Mouse (Mus musculus) embryonic facial prominence, embryonic 11.5 days (tissue): ENCODE data around the gene Rab30. TPM values are rescaled to one million over a fixed set of nuclear protein-coding genes. Genes with fewer than 3 reads are reported as not detected.

Experiments used
- ATAC-seq: fragments of 200-750 bp; cut with Nextera tagmentation; replicated peaks from 2 replicates; pipeline ENCODE4 v1.8.0; 2017; ENCODE audit warnings: low read depth; ENCODE audit not compliant: insufficient number of reproducible peaks, low FRiP score, low TSS enrichment
- DNase-seq: peaks from one replicate; pipeline ENCODE4 v3.0.0-alpha.2; 2015; ENCODE audit warnings: low spot score
- H3K27ac ChIP-seq: fragments of 300-500 bp; sonication (generic); replicated peaks from 2 replicates; pipeline ENCODE4 v1.5.1; 2014; ENCODE audit warnings: mild to moderate bottlenecking, low read depth, low read length, control low read depth
- H3K27me3 ChIP-seq: fragments of 300-500 bp; sonication (generic); 2 replicates; pipeline ENCODE4 v1.6.1; 2014; ENCODE audit warnings: mild to moderate bottlenecking, low read length, moderate library complexity, mixed read lengths; ENCODE audit not compliant: control insufficient read depth, insufficient read depth
- H3K36me3 ChIP-seq: fragments of 300-500 bp; sonication (generic); replicated peaks from 2 replicates; pipeline ENCODE4 v1.6.1; 2014; ENCODE audit warnings: low read depth, mild to moderate bottlenecking, low read length, moderate library complexity, mixed read lengths; ENCODE audit not compliant: control insufficient read depth, insufficient read depth
- H3K4me1 ChIP-seq: fragments of 300-500 bp; sonication (generic); 2 replicates; pipeline ENCODE4 v1.6.1; 2014; ENCODE audit warnings: low read length, mixed read lengths; ENCODE audit not compliant: control insufficient read depth, insufficient read depth
- H3K4me2 ChIP-seq: fragments of 300-500 bp; sonication (generic); 2 replicates; pipeline ENCODE4 v1.6.1; 2014; ENCODE audit warnings: low read depth, mild to moderate bottlenecking, control low read depth, low read length, moderate library complexity
- H3K4me3 ChIP-seq: fragments of 300-500 bp; sonication (generic); 2 replicates; pipeline ENCODE4 v1.5.1; 2014; ENCODE audit warnings: low read depth, low read length, control low read depth
- H3K9ac ChIP-seq: fragments of 300-500 bp; sonication (generic); replicated peaks from 2 replicates; pipeline ENCODE4 v1.6.1; 2014; ENCODE audit warnings: mild to moderate bottlenecking, control low read depth, low read length
- H3K9me3 ChIP-seq: fragments of 300-500 bp; sonication (generic); replicated peaks from 2 replicates; pipeline ENCODE4 v1.6.1; 2016; ENCODE audit warnings: mild to moderate bottlenecking, low read length, inconsistent platforms, mixed read lengths; ENCODE audit not compliant: control insufficient read depth
- WGBS: fragments of 180-500 bp; shearing (Covaris S2); extraction: QIAGEN DNeasy Blood & Tissue Kit; methylation state at CpG from one replicate; pipeline ENCODE4 v1.1.7; 2014; 5-methylcytosine and 5-hydroxymethylcytosine counted together
- polyA plus RNA-seq: library from polyadenylated mRNA; unstranded; fragments of >200 nt; fragmentation: Nextera tagmentation; extraction: Ambion mirVana; gene quantifications from 2 replicates; pipeline ENCODE4 v1.2.1, GENCODE M21; 2014

Rab30 gene
- polyA plus RNA-seq, 1 experiment from 2014 or later, result 23.8 TPM

- H3K9ac ChIP-seq, result no peak overlapping the region
- H3K4me2 ChIP-seq, result no peak overlapping the region
- 65% methylated on average over 9 of the region's 9 CpGs for WGBS
- no peak overlapping the region for H3K27ac ChIP-seq
- no peaks in the 10 kb centered on the region for H3K27me3 ChIP-seq
- H3K36me3 ChIP-seq, result no peaks in the 10 kb centered on the region
- no peaks in the 10 kb centered on the region for H3K9me3 ChIP-seq
- H3K4me1 ChIP-seq, result no peaks in the 10 kb centered on the region
- ATAC-seq (no peak), DNase-seq (no peak)
- H3K4me3 ChIP-seq, result no peak overlapping the region
Measured at GRCm38 (mm10) chr7:92782511-92782910, 41.1 kb downstream of the Rab30 start.

- Histone ChIP-seq H3K4me1 (no peaks in the 10 kb centered on the region), H3K4me2 (no peak overlapping the region), H3K27me3 (no peaks in the 10 kb centered on the region), H3K9me3 (no peaks in the 10 kb centered on the region), H3K27ac (no peak overlapping the region), H3K4me3 (no peak overlapping the region), H3K9ac (no peak overlapping the region), H3K36me3 (no peaks in the 10 kb centered on the region)
- WGBS, result 79% methylated on average over 12 of the region's 12 CpGs
- DNase-seq (no peak), ATAC-seq (no peak)
Measured at GRCm38 (mm10) chr7:92783166-92783806, 41.9 kb downstream of the Rab30 start.

GRCm38 (mm10) chr7:92783914-92784313 is 42.5 kb downstream of the Rab30 start:
- ATAC-seq (no peak), DNase-seq (no peak)
- Histone ChIP-seq H3K27ac (no peak overlapping the region), H3K27me3 (no peaks in the 10 kb centered on the region), H3K4me3 (no peak overlapping the region), H3K4me1 (no peaks in the 10 kb centered on the region), H3K4me2 (no peak overlapping the region), H3K9ac (no peak overlapping the region), H3K36me3 (no peaks in the 10 kb centered on the region), H3K9me3 (no peaks in the 10 kb centered on the region)
- WGBS, result 87% methylated on average over 11 of the region's 11 CpGs

- no peaks in the 10 kb centered on the region for H3K27me3 ChIP-seq
- H3K4me1 ChIP-seq, result no peaks in the 10 kb centered on the region
- no peak overlapping the region for H3K9ac ChIP-seq
- H3K4me3 ChIP-seq, result no peak overlapping the region
- no peaks in the 10 kb centered on the region for H3K36me3 ChIP-seq
- WGBS, result 85% methylated on average over 5 of the region's 5 CpGs
- H3K9me3 ChIP-seq, result no peaks in the 10 kb centered on the region
- ATAC-seq (no peak), DNase-seq (no peak)
- no peak overlapping the region for H3K27ac ChIP-seq
- no peak overlapping the region for H3K4me2 ChIP-seq
Measured at GRCm38 (mm10) chr7:92795749-92796148, 54.3 kb downstream of the Rab30 start.

- H3K9ac ChIP-seq, result no peak overlapping the region
- no peak overlapping the region for H3K27ac ChIP-seq
- H3K9me3 ChIP-seq, result no peaks in the 10 kb centered on the region
- no peak for DNase-seq
- no peaks in the 10 kb centered on the region for H3K36me3 ChIP-seq
- no peak overlapping the region for H3K4me2 ChIP-seq
- H3K4me1 ChIP-seq, result no peaks in the 10 kb centered on the region
- H3K4me3 ChIP-seq, result no peak overlapping the region
- ATAC-seq, result no peak
- no peaks in the 10 kb centered on the region for H3K27me3 ChIP-seq
- WGBS, result 91% methylated on average over 8 of the region's 8 CpGs
Measured at GRCm38 (mm10) chr7:92796813-92797212, 55.4 kb downstream of the Rab30 start.

- Histone ChIP-seq H3K36me3 (no peaks in the 10 kb centered on the region), H3K4me1 (no peaks in the 10 kb centered on the region), H3K9ac (no peak overlapping the region), H3K27me3 (no peaks in the 10 kb centered on the region), H3K4me3 (no peak overlapping the region), H3K9me3 (no peaks in the 10 kb centered on the region), H3K27ac (no peak overlapping the region), H3K4me2 (no peak overlapping the region)
- DNase-seq, result no peak
- no peak for ATAC-seq
- WGBS, result 71% methylated on average over 10 of the region's 10 CpGs
Measured at GRCm38 (mm10) chr7:92799665-92800595, 58.5 kb downstream of the Rab30 start.

- Histone ChIP-seq H3K4me2 (no peak overlapping the region), H3K27me3 (no peaks in the 10 kb centered on the region), H3K4me1 (no peaks in the 10 kb centered on the region), H3K9me3 (no peaks in the 10 kb centered on the region), H3K27ac (no peak overlapping the region), H3K36me3 (no peaks in the 10 kb centered on the region), H3K9ac (no peak overlapping the region), H3K4me3 (no peak overlapping the region)
- ATAC-seq (no peak), DNase-seq (no peak)
- WGBS, result 82% methylated on average over 4 of the region's 4 CpGs
Measured at GRCm38 (mm10) chr7:92802158-92802557, 60.8 kb downstream of the Rab30 start.

GRCm38 (mm10) chr7:92803191-92803590 is 61.8 kb downstream of the Rab30 start:
- no peak overlapping the region for H3K27ac ChIP-seq
- no peak overlapping the region for H3K4me3 ChIP-seq
- H3K36me3 ChIP-seq, result no peaks in the 10 kb centered on the region
- ATAC-seq (no peak), DNase-seq (no peak)
- no peaks in the 10 kb centered on the region for H3K27me3 ChIP-seq
- H3K4me1 ChIP-seq, result no peaks in the 10 kb centered on the region
- no peaks in the 10 kb centered on the region for H3K9me3 ChIP-seq
- 31% methylated on average over 1 of the region's 1 CpGs for WGBS
- no peak overlapping the region for H3K9ac ChIP-seq
- H3K4me2 ChIP-seq, result no peak overlapping the region
